Mouse (Mus musculus): ENCODE results near the gene Nalcn. TPM values are rescaled to one million over a fixed set of nuclear protein-coding genes. Genes with fewer than 3 reads are reported as not detected.

Nalcn gene
- polyA plus RNA-seq, 1 experiment from 2014 or later: 17.6 TPM

- H3K36me3 ChIP-seq (ENCODE audit: control insufficient read depth, insufficient read depth, low read length): peaks cover 2% of the 10 kb centered on the region; the same call in 1 of the 2 replicates
- no peaks in the 10 kb centered on the region for H3K4me1 ChIP-seq (ENCODE audit: control insufficient read depth, insufficient read depth, low read length)
- H3K27ac ChIP-seq (ENCODE audit: low read length): no peak overlapping the region
- H3K9me3 ChIP-seq (replicated peaks; ENCODE audit: control insufficient read depth, low read length, poor library complexity, severe bottlenecking): no peaks in the 10 kb centered on the region
- H3K4me2 ChIP-seq (ENCODE audit: low read length): no peak overlapping the region
- no peaks in the 10 kb centered on the region for H3K27me3 ChIP-seq (ENCODE audit: control insufficient read depth, insufficient read depth, low read depth, low read length)
- no peak for ATAC-seq
- H3K9ac ChIP-seq (ENCODE audit: low read depth, low read length): no peak overlapping the region
- WGBS: 69% methylated on average over 3 of the region's 3 CpGs
- no peak overlapping the region for H3K4me3 ChIP-seq (ENCODE audit: low read depth, low read length)
These were observed 31.7 kb downstream of the Nalcn start for GRCm38 (mm10) chr14:123595265-123595664.

GRCm38 (mm10) chr14:123587412-123587811, 39.5 kb downstream of the Nalcn start:
- H3K9me3 ChIP-seq (replicated peaks; ENCODE audit: control insufficient read depth, low read length, poor library complexity, severe bottlenecking): no peaks in the 10 kb centered on the region
- H3K27ac ChIP-seq (ENCODE audit: low read length): no peak overlapping the region
- H3K36me3 ChIP-seq (ENCODE audit: control insufficient read depth, insufficient read depth, low read length): 0 out of 2 replicates have a peak, but pooled peaks cover 2% of the 10 kb centered on the region
- H3K9ac ChIP-seq (ENCODE audit: low read depth, low read length): no peak overlapping the region
- H3K4me1 ChIP-seq (ENCODE audit: control insufficient read depth, insufficient read depth, low read length): no peaks in the 10 kb centered on the region
- no peaks in the 10 kb centered on the region for H3K27me3 ChIP-seq (ENCODE audit: control insufficient read depth, insufficient read depth, low read depth, low read length)
- ATAC-seq: no peak
- no peak overlapping the region for H3K4me2 ChIP-seq (ENCODE audit: low read length)
- no peak overlapping the region for H3K4me3 ChIP-seq (ENCODE audit: low read depth, low read length)

DNA sequence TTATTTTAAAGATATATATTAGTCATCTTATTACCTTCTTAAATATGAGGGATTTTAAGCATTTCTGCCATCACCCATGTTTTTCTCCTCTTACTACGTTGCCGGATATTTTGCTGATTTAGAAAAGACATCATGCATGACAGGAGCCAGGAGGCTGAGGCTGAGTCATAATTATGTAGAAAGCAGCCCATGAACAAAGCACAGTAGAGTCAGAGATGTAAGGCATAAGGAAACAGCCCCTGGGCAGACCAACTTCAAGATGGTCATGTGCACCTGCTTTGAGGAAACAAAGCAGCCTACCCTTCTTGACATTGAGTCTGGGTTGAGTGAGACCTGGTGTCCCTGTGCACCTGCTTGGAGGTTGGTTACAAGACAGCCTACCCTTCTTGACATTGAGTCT, 44.5 kb downstream of the Nalcn start:
- H3K9ac ChIP-seq (ENCODE audit: low read depth, low read length): no peak overlapping the region
- H3K36me3 ChIP-seq (ENCODE audit: control insufficient read depth, insufficient read depth, low read length): no peaks in the 10 kb centered on the region
- H3K4me1 ChIP-seq (ENCODE audit: control insufficient read depth, insufficient read depth, low read length): no peaks in the 10 kb centered on the region
- no peak overlapping the region for H3K4me2 ChIP-seq (ENCODE audit: low read length)
- no peak overlapping the region for H3K27ac ChIP-seq (ENCODE audit: low read length)
- H3K4me3 ChIP-seq (ENCODE audit: low read depth, low read length): no peak overlapping the region
- 71% methylated on average over 2 of the region's 2 CpGs for WGBS
- ATAC-seq: no peak
- H3K27me3 ChIP-seq (ENCODE audit: control insufficient read depth, insufficient read depth, low read depth, low read length): no peaks in the 10 kb centered on the region
- no peaks in the 10 kb centered on the region for H3K9me3 ChIP-seq (replicated peaks; ENCODE audit: control insufficient read depth, low read length, poor library complexity, severe bottlenecking)

DNA sequence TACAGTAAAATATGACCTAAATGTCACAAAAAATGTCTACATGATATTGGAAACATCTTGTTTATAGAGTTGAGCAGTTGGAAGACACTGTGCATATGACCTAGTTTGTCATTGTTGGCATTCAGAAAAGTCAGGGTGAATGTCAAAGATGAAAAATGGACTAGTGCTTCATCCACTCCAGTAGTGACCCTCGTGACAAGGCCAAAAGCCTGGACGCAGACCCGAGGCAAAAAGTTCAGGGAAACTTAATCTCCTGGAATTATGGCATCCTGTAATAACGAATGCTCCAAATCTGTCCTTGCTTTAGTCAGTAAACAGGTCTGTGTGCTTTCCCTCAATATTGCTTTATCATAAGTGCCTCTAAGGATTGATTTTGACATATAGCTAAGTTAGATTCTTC, 51.6 kb downstream of the Nalcn start:
- H3K4me3 ChIP-seq (ENCODE audit: low read depth, low read length): no peak overlapping the region
- no peak overlapping the region for H3K4me2 ChIP-seq (ENCODE audit: low read length)
- no peak overlapping the region for H3K9ac ChIP-seq (ENCODE audit: low read depth, low read length)
- WGBS: 88% methylated on average over 4 of the region's 4 CpGs
- H3K27ac ChIP-seq (ENCODE audit: low read length): no peak overlapping the region
- H3K4me1 ChIP-seq (ENCODE audit: control insufficient read depth, insufficient read depth, low read length): no peaks in the 10 kb centered on the region
- no peaks in the 10 kb centered on the region for H3K36me3 ChIP-seq (ENCODE audit: control insufficient read depth, insufficient read depth, low read length)
- ATAC-seq: no peak
- H3K27me3 ChIP-seq (ENCODE audit: control insufficient read depth, insufficient read depth, low read depth, low read length): no peaks in the 10 kb centered on the region
- no peaks in the 10 kb centered on the region for H3K9me3 ChIP-seq (replicated peaks; ENCODE audit: control insufficient read depth, low read length, poor library complexity, severe bottlenecking)

- H3K36me3 ChIP-seq (ENCODE audit: control insufficient read depth, insufficient read depth, low read length): no peaks in the 10 kb centered on the region
- H3K27me3 ChIP-seq (ENCODE audit: control insufficient read depth, insufficient read depth, low read depth, low read length): no peaks in the 10 kb centered on the region
- no peak overlapping the region for H3K27ac ChIP-seq (ENCODE audit: low read length)
- ATAC-seq: no peak
- no peak overlapping the region for H3K4me2 ChIP-seq (ENCODE audit: low read length)
- H3K4me3 ChIP-seq (ENCODE audit: low read depth, low read length): no peak overlapping the region
- no peaks in the 10 kb centered on the region for H3K4me1 ChIP-seq (ENCODE audit: control insufficient read depth, insufficient read depth, low read length)
- no peak overlapping the region for H3K9ac ChIP-seq (ENCODE audit: low read depth, low read length)
- no peaks in the 10 kb centered on the region for H3K9me3 ChIP-seq (replicated peaks; ENCODE audit: control insufficient read depth, low read length, poor library complexity, severe bottlenecking)
These were observed 52.0 kb downstream of the Nalcn start for GRCm38 (mm10) chr14:123574936-123575335.

GRCm38 (mm10) chr14:123566599-123566998, 60.3 kb downstream of the Nalcn start:
- WGBS: 80% methylated on average over 2 of the region's 2 CpGs
- Histone ChIP-seq H3K4me2 (ENCODE audit: low read length) (no peak overlapping the region), H3K4me1 (ENCODE audit: control insufficient read depth, insufficient read depth, low read length) (no peaks in the 10 kb centered on the region), H3K27me3 (ENCODE audit: control insufficient read depth, insufficient read depth, low read depth, low read length) (no peaks in the 10 kb centered on the region), H3K4me3 (ENCODE audit: low read depth, low read length) (no peak overlapping the region), H3K36me3 (ENCODE audit: control insufficient read depth, insufficient read depth, low read length) (no peaks in the 10 kb centered on the region), H3K9ac (ENCODE audit: low read depth, low read length) (no peak overlapping the region), H3K27ac (ENCODE audit: low read length) (no peak overlapping the region), H3K9me3 (replicated peaks; ENCODE audit: control insufficient read depth, low read length, poor library complexity, severe bottlenecking) (no peaks in the 10 kb centered on the region)
- no peak for ATAC-seq

- ATAC-seq: no peak
- H3K36me3 ChIP-seq (ENCODE audit: control insufficient read depth, insufficient read depth, low read length): no peaks in the 10 kb centered on the region
- H3K4me3 ChIP-seq (ENCODE audit: low read depth, low read length): no peak overlapping the region
- H3K4me2 ChIP-seq (ENCODE audit: low read length): no peak overlapping the region
- no peaks in the 10 kb centered on the region for H3K9me3 ChIP-seq (replicated peaks; ENCODE audit: control insufficient read depth, low read length, poor library complexity, severe bottlenecking)
- no peaks in the 10 kb centered on the region for H3K4me1 ChIP-seq (ENCODE audit: control insufficient read depth, insufficient read depth, low read length)
- no peaks in the 10 kb centered on the region for H3K27me3 ChIP-seq (ENCODE audit: control insufficient read depth, insufficient read depth, low read depth, low read length)
- H3K27ac ChIP-seq (ENCODE audit: low read length): no peak overlapping the region
- no peak overlapping the region for H3K9ac ChIP-seq (ENCODE audit: low read depth, low read length)
These were observed 71.4 kb downstream of the Nalcn start for GRCm38 (mm10) chr14:123555533-123555932.

DNA sequence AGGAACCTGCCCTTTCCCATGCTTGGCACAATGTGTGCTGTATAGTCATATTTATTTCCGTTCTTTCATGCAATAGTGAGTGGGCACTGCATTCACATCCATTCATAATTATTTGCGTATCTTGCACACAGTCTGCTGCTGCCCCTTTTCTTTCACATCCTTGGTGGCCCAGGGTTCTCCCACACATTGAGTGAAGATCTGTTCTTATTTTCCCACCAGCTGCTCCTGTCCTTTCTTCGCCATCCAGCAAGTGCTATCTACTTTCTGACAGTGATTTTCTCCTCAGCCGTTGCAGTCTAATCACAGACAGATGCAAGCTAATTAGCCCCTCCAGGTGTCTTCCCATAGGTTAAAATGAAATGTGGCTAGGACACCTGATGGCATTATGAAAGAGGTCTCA, 72.0 kb downstream of the Nalcn start:
- Histone ChIP-seq H3K4me2 (ENCODE audit: low read length) (no peak overlapping the region), H3K4me3 (ENCODE audit: low read depth, low read length) (no peak overlapping the region), H3K4me1 (ENCODE audit: control insufficient read depth, insufficient read depth, low read length) (no peaks in the 10 kb centered on the region), H3K36me3 (ENCODE audit: control insufficient read depth, insufficient read depth, low read length) (no peaks in the 10 kb centered on the region), H3K27me3 (ENCODE audit: control insufficient read depth, insufficient read depth, low read depth, low read length) (no peaks in the 10 kb centered on the region), H3K9ac (ENCODE audit: low read depth, low read length) (no peak overlapping the region), H3K9me3 (replicated peaks; ENCODE audit: control insufficient read depth, low read length, poor library complexity, severe bottlenecking) (no peaks in the 10 kb centered on the region), H3K27ac (ENCODE audit: low read length) (no peak overlapping the region)
- WGBS: 53% methylated on average over 4 of the region's 4 CpGs
- no peak for ATAC-seq

DNA sequence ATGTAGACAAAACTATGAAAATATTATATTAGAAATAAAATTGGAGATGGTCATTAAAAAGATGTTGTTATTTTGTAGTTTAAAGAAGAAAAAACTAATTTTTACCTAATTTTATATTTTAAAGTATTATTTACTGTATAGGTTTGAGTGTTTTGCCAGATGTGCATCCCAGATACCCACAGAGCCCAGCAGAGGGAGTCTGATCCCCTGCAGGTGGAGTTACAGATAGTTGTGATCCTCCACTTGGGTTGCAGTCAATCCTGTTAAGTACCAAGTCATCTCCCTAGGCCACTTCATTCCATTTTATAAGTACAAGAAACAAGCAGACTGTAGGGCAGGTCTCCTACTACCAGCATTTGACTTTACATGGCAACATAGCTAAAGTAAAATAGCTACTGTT, 84.6 kb downstream of the Nalcn start:
- Histone ChIP-seq H3K27me3 (ENCODE audit: control insufficient read depth, insufficient read depth, low read depth, low read length) (no peaks in the 10 kb centered on the region), H3K4me2 (ENCODE audit: low read length) (no peak overlapping the region), H3K4me1 (ENCODE audit: control insufficient read depth, insufficient read depth, low read length) (no peaks in the 10 kb centered on the region), H3K36me3 (ENCODE audit: control insufficient read depth, insufficient read depth, low read length) (no peaks in the 10 kb centered on the region), H3K27ac (ENCODE audit: low read length) (no peak overlapping the region), H3K4me3 (ENCODE audit: low read depth, low read length) (no peak overlapping the region), H3K9ac (ENCODE audit: low read depth, low read length) (no peak overlapping the region), H3K9me3 (replicated peaks; ENCODE audit: control insufficient read depth, low read length, poor library complexity, severe bottlenecking) (no peaks in the 10 kb centered on the region)
- no peak for ATAC-seq

GRCm38 (mm10) chr14:123535636-123536035, 91.3 kb downstream of the Nalcn start:
- Histone ChIP-seq H3K4me2 (ENCODE audit: low read length) (no peak overlapping the region), H3K36me3 (ENCODE audit: control insufficient read depth, insufficient read depth, low read length) (no peaks in the 10 kb centered on the region), H3K4me1 (ENCODE audit: control insufficient read depth, insufficient read depth, low read length) (no peaks in the 10 kb centered on the region), H3K9ac (ENCODE audit: low read depth, low read length) (no peak overlapping the region), H3K27me3 (ENCODE audit: control insufficient read depth, insufficient read depth, low read depth, low read length) (no peaks in the 10 kb centered on the region), H3K4me3 (ENCODE audit: low read depth, low read length) (no peak overlapping the region), H3K9me3 (replicated peaks; ENCODE audit: control insufficient read depth, low read length, poor library complexity, severe bottlenecking) (no peaks in the 10 kb centered on the region), H3K27ac (ENCODE audit: low read length) (no peak overlapping the region)
- WGBS: 80% methylated on average over 2 of the region's 2 CpGs
- ATAC-seq: no peak
